Mouse (Mus musculus) brain, embryonic 14.5 days (tissue): Measurements from ENCODE around the gene Tnrc18.

ENCODE experiments used
- CTCF ChIP-seq: fragments of 200-500 bp; IDR thresholded peaks from 2 replicates; pipeline ENCODE4 v1.5.1; 2012; ENCODE audit warnings: inconsistent platforms, mild to moderate bottlenecking, moderate library complexity, borderline replicate concordance; ENCODE audit not compliant: insufficient read depth, insufficient read length; ENCODE audit errors: extremely low read depth
- POLR2A ChIP-seq: fragments of 200-500 bp; IDR thresholded peaks from 2 replicates; pipeline ENCODE4 v1.6.1; 2012; ENCODE audit warnings: mild to moderate bottlenecking, inconsistent platforms, borderline replicate concordance; ENCODE audit not compliant: poor library complexity, insufficient read depth, insufficient read length, severe bottlenecking; ENCODE audit errors: extremely low read depth

DNA sequence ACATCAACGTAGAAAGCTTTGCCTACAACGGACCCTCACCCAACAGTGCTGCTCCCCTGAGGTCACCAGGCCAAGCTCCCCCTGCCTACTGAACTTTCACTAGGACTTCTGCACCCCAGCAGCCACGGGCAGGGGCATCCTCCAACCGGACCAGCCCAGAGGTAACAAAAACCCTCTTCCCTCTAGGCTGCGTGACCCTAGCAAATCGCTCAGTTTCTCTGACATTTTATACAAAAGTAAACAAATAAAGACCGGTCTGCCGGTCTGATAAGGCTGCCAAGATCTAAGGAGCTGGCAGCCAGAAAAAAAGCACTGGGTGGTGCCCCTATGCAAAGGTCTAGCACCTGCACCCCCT lies 4.9 kb downstream of the Tnrc18 start:
- TF ChIP-seq POLR2A (no peak), CTCF (no peak)
